Mouse (Mus musculus) erythroid progenitor cell, adult 5-6 weeks (primary cell): ENCODE measurements around the gene Kctd4. TPM values are rescaled to one million over a fixed set of nuclear protein-coding genes. Genes with fewer than 3 reads are reported as not detected.
"Not testable (repeated sequence)": the region's sequence is repeated elsewhere in the genome, so short reads cannot be mapped to it uniquely, and the experiment has no call there.

ENCODE experiments used
- ATAC-seq: replicated peaks from 2 replicates; pipeline ENCODE4 v1.8.0; 2016; ENCODE audit warnings: moderate number of reproducible peaks, mild to moderate bottlenecking, moderate TSS enrichment, inconsistent platforms; ENCODE audit not compliant: poor library complexity, low FRiP score, severe bottlenecking
- total RNA-seq, 2 experiments: library from RNA; stranded (forward) in 1 of 2; stranded (reverse) in 1 of 2; fragments of 150-400 nt in 1 of 2; fragments of 186-747, 209-891 nt in 1 of 2; gene quantifications; 2 replicates each; pipeline versions ENCODE4 v1.2.3 to v1.2.4; 2015 to 2017; ENCODE audit warnings: low replicate concordance in 2 of 2

The Kctd4 gene
- total RNA-seq (2015; ENCODE audit: low replicate concordance) (not detected in 2 replicates), total RNA-seq (2017; ENCODE audit: low replicate concordance) (not detected in 2 replicates)

GRCm38 (mm10) chr14:75954766-75955165, at the start of gene Kctd4:
Gene Kctd4 (plus strand): TSS chr14:75955009.
- ATAC-seq, result no peak

DNA sequence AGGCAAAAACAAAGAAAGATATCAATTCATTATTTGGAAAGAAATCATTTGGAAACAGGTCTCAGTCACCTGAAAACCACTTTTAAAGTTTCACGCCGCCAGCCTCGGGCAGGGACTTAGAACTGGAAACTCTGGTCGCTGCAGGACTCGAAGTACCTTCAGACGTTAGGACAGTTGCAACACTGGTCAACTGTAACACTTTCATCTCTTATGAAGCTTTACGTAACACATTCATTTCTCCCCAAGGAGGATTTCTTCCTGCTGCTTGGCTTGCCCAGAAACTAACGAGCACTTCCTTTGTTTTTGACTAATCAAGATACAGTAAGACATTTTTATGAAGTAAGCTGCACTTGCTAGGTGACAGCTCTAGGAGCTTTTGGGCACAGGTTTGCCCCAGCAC, 47.9 kb upstream of the Kctd4 start:
- ATAC-seq, result no peak

DNA sequence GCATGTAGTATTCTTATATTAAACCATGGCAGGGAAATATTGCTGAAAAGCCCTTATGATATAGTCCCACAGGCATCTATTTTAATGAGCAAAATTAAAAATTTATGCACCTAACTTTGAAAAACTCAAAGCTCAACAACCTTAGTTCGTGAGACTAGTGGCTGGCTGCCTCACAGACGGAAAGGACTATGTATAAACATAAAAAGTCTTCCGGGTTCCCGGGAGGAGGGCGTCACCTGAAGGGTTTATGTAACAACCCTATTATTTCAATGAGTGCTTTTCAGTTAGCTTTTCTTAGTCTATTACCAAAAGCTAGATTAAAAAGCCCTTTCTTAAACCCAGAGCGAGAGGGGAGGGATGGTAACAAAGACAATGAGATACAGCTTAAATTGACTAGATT, 42.8 kb upstream of the Kctd4 start:
- no peak for ATAC-seq

GRCm38 (mm10) chr14:75912665-75913064, 42.1 kb upstream of the Kctd4 start:
- ATAC-seq, result no peak

DNA sequence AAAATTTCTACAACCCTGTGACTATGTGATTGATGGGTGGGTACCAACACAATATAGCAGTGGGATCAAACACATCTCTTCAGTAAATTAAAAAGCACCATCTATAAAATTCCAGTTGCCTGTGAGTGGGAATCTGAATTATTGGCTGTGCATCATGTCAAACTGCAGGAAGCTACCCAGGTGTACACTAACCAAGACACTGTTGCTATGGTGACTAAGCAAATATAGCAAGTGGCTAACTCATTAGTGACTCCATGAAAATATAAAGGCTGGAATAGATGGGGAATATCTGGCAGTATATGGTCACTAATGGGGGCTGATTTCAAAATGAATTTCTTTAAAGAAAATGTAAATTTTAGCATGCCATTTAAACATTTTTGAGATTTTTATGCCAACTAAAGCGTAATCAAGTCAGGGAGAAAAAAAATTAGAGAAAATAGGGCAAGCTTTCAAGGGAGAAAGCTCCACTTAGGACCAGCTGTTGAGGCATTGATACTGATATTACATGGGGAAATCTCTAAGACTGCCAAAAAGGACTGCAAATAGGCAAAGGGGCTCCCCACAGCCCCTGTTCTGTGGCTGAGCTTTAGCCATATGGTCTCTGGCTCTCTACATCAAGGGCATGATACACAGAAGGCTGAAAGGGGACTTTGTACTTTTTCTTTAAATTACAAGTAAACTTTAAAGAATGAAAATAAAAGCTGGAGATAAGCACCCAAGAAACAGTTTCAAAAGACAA, 31.3 kb upstream of the Kctd4 start:
- ATAC-seq, result no peak

DNA sequence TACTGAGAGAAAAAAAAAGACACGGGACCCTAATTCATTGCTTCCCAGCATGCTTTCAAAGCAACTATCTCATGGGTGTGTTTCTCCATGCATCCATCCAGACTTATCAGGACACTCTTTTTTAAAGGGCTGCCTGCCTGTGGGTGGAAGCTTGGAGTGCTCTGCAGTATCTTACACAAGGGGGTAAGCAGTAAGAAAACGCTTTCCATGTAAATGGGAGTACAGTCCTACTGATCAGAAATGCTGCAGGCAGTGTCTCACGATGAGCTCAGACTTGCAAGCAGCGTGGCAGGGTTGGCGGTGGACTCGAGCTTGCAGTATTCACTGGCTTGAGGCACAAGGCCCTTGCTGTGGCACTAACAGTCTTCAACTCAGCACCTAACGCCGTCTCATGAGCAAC, 25.1 kb upstream of the Kctd4 start:
- not testable (repeated sequence) for ATAC-seq

DNA sequence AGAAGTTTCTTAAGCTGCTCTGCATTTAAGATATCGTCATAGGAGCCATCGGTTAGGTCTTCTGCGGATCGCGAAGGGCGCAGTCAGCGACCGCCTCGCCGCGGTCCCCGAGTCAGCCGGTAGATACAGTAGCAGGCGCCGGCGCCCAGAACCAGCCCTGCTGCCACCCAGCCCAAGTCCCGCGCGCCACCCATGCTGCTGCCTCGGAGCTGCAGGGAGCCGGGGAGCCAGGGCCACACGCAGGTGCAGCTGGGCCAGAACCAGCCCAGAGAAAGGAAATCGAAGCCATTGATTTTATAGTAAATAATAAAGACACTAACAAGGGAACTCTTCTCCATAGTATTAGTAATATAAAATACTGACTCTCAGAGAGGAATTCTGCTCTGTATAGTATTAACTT, 23.5 kb upstream of the Kctd4 start:
- no peak for ATAC-seq

DNA sequence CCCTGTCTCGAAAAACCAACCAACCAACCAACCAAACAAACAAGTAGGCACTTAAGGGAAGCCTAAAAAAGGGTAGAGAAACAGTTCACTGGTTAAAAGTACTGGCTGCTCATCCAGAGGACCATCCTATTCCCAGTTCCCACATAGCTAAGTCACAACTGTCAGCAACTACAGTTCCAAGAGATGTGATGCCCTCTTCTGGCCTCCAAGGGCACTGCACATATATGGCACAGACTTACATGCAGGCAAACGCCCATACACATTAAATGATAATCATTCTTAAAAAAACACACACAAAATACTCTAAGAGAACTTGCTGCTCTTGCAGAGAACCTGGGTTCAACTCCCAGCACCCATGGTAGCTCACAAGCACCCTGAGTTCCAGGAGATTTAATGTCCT, 20.4 kb upstream of the Kctd4 start:
- ATAC-seq, result no peak

DNA sequence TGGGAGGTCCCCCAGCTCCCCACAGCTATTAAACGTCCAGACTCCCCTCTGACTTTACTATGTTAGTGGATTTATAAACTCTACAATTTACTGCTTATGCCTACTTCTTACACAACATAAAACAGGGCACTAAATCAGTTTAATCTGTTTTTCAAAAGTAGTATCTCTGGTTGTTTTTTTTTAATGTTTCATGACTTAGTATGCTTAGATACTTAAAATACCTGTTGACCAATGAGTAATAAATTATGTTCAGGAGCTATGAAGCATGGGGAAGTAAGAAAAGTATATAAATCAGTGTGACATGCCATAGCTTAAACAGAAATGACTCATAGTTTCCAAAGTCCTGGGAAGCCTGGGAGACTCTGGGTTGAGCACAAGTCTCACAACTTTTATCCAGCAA, 17.1 kb upstream of the Kctd4 start:
- ATAC-seq, result no peak

GRCm38 (mm10) chr14:75941500-75941899, 13.3 kb upstream of the Kctd4 start:
- no peak for ATAC-seq

DNA sequence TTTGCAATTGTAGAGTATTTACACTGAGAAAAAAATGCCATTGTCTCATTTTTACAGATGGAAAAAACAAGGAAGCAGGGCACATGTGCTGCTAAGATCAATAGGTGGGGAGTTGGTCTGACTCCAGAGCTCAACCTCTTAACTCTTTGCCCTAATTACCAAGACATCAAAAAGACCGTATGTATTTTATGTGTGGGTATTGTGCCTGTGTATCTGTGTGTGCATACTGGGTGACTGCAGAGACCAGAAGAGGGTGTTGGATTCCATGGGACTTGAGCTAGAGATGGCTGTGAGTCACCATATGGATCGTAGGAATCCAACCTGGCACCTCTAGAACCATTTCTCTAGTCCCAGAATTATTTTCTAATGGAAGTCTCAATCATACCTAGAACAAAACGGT, 12.4 kb upstream of the Kctd4 start:
- ATAC-seq, result no peak

GRCm38 (mm10) chr14:75947674-75948073, 7.1 kb upstream of the Kctd4 start:
- no peak for ATAC-seq

- ATAC-seq, result no peak
Observed at GRCm38 (mm10) chr14:75953011-75953410, 1.8 kb upstream of the Kctd4 start.

DNA sequence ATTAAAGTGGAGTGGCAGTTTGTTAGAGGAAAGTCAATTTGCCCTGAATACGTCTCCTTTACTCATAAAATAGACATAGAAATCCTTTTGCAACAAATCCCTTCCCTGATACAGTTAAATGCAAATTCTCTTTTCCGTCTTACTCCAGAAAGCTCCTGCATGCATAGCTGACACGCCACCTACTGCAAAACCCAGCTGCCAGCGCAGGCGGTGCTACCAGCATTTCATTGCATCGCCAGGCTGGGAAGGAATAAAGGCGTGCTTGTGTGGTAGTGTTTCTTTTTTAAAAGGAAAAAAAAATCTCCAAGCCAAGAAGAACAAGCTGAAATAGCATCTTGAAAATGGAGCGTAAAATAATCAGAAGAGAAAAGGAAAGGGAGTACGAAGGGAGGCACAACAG, 7.4 kb downstream of the Kctd4 start:
- ATAC-seq, result no peak

- ATAC-seq, result no peak
Observed at GRCm38 (mm10) chr14:75963215-75963614, 8.4 kb downstream of the Kctd4 start.

DNA sequence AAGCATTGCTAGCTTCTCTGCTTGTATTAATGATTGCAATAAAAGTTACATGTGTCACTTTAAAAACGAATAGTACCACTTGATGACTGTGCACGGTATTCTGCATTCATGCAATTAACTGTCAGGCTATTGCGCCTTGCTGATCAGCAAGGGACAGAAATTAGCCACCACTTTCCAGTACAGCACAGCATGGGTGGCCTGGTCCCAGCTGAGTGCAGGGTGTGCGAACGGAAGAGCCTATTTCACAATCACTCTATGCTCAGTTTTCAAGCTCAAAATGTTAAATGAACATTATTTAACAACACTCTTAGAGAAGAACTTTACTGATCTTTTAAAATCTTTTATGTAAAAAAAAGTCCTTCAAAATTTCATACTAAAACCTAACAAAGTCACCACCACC, 9.2 kb downstream of the Kctd4 start:
- ATAC-seq, result no peak

DNA sequence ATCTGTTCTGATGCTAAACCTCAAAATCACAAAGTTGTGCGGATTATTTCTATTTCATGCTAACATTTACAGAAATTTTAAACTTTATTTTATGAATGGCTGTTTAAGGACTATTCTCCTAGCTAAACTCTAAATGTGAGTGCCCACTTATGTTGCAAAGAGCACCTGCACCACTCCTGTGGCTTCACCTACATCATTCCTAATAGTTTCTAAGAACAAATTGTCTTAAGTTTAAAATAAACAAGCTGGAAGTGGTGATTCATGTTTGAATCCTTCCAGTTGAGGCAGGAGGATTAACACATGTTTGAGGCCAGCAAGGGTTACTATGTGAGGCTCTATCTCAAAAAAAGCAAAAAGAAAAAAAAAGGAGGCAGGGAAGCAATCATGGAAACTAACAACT, 9.6 kb downstream of the Kctd4 start:
- ATAC-seq, result no peak

- no peak for ATAC-seq
Observed at GRCm38 (mm10) chr14:75967291-75967690, 12.5 kb downstream of the Kctd4 start.

- no peak for ATAC-seq
Observed at GRCm38 (mm10) chr14:75976107-75976506, 21.3 kb downstream of the Kctd4 start.

GRCm38 (mm10) chr14:75981231-75981630, 26.4 kb downstream of the Kctd4 start:
- no peak for ATAC-seq

- no peak for ATAC-seq
Observed at GRCm38 (mm10) chr14:75983891-75984290, 29.1 kb downstream of the Kctd4 start.

DNA sequence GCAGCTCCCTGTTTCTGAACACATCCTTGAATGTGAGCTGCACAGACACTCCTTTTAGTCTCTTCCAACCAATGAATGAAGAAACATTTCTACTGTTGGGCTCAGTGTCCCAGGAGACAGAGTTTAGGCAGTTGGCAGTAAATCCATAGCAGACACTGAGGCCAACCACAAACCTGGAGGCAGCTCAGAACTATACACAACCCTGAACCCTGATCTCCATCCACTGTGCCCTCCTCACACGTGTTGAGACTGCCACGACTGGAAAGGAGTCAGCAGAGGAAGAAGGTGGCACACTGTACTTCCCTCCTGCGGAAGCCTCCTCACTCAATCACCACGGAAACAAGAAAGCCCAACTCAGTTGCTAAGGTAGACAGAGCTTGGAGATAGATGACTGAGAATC, 30.3 kb downstream of the Kctd4 start:
- ATAC-seq, result no peak
